Mouse (Mus musculus): ENCODE data around the gene Map3k15. TPM values are rescaled to one million over a fixed set of nuclear protein-coding genes. Genes with fewer than 3 reads are reported as not detected.

Map3k15 gene
- polyA plus RNA-seq, 1 experiment: 10.9 TPM

- H3K4me3 ChIP-seq (ENCODE audit: insufficient read depth, low read depth, low read length): no peak overlapping the region
- H3K4me1 ChIP-seq (ENCODE audit: control insufficient read depth, insufficient read depth, low read length): no peaks in the 10 kb centered on the region
- no peak overlapping the region for H3K27ac ChIP-seq (ENCODE audit: insufficient read depth, low read depth, low read length)
- no peak for TF ChIP-seq CTCF (conservative IDR thresholded peaks at IDR 0.05; ENCODE audit: insufficient read depth, insufficient read length, low read depth, low read length)
- no peak for TF ChIP-seq POLR2A (IDR thresholded peaks at IDR 0.05; ENCODE audit: low read depth, low read length)
- no peaks in the 10 kb centered on the region for H3K27me3 ChIP-seq (replicated peaks; ENCODE audit: control insufficient read depth, insufficient read depth, low read length)
- no peaks in the 10 kb centered on the region for H3K36me3 ChIP-seq (ENCODE audit: control insufficient read depth, insufficient read depth, low read length)
- WGBS: 23% methylated on average over 4 of the region's 4 CpGs
- DNase-seq: peak; percentile 72
These were observed 25.0 kb upstream of the Map3k15 start for GRCm38 (mm10) chrX:159963273-159963672.

- Histone ChIP-seq H3K27me3 (replicated peaks; ENCODE audit: control insufficient read depth, insufficient read depth, low read length) (no peaks in the 10 kb centered on the region), H3K4me1 (ENCODE audit: control insufficient read depth, insufficient read depth, low read length) (no peaks in the 10 kb centered on the region), H3K27ac (ENCODE audit: insufficient read depth, low read depth, low read length) (no peak overlapping the region), H3K36me3 (ENCODE audit: control insufficient read depth, insufficient read depth, low read length) (no peaks in the 10 kb centered on the region), H3K4me3 (ENCODE audit: insufficient read depth, low read depth, low read length) (no peak overlapping the region)
- TF ChIP-seq CTCF (conservative IDR thresholded peaks at IDR 0.05; ENCODE audit: insufficient read depth, insufficient read length, low read depth, low read length) (no peak), POLR2A (IDR thresholded peaks at IDR 0.05; ENCODE audit: low read depth, low read length) (no peak)
- WGBS: 97% methylated on average over 9 of the region's 9 CpGs
- DNase-seq: no peak
These were observed 24.3 kb upstream of the Map3k15 start for GRCm38 (mm10) chrX:159963925-159964324.

- TF ChIP-seq POLR2A (IDR thresholded peaks at IDR 0.05; ENCODE audit: low read depth, low read length): no peak
These were observed 19.2 kb upstream of the Map3k15 start for GRCm38 (mm10) chrX:159969025-159969424.

GRCm38 (mm10) chrX:159971091-159971779 lies 17.0 kb upstream of the Map3k15 start:
- Histone ChIP-seq H3K27me3 (replicated peaks; ENCODE audit: control insufficient read depth, insufficient read depth, low read length) (no peaks in the 10 kb centered on the region), H3K27ac (ENCODE audit: insufficient read depth, low read depth, low read length) (0 out of 2 replicates have a peak overlapping the region, but pooled peaks have one; percentile 78), H3K4me1 (ENCODE audit: control insufficient read depth, insufficient read depth, low read length) (0 out of 2 replicates have a peak, but pooled peaks cover 4% of the 10 kb centered on the region), H3K4me3 (ENCODE audit: insufficient read depth, low read depth, low read length) (no peak overlapping the region), H3K36me3 (ENCODE audit: control insufficient read depth, insufficient read depth, low read length) (no peaks in the 10 kb centered on the region)
- DNase-seq: peak; percentile 75
- WGBS: 32% methylated on average over 3 of the region's 3 CpGs
- no peak for TF ChIP-seq POLR2A (IDR thresholded peaks at IDR 0.05; ENCODE audit: low read depth, low read length)
- TF ChIP-seq CTCF (conservative IDR thresholded peaks at IDR 0.05; ENCODE audit: insufficient read depth, insufficient read length, low read depth, low read length): no peak

More at GRCm38 (mm10) chrX:159969025-159969424, 19.2 kb upstream of the Map3k15 start:
- Histone ChIP-seq H3K27me3 (replicated peaks; ENCODE audit: control insufficient read depth, insufficient read depth, low read length) (no peaks in the 10 kb centered on the region), H3K27ac (ENCODE audit: insufficient read depth, low read depth, low read length) (no peak overlapping the region; the same call in 1 of the 2 replicates), H3K36me3 (ENCODE audit: control insufficient read depth, insufficient read depth, low read length) (no peaks in the 10 kb centered on the region), H3K4me3 (ENCODE audit: insufficient read depth, low read depth, low read length) (no peak overlapping the region), H3K4me1 (ENCODE audit: control insufficient read depth, insufficient read depth, low read length) (0 out of 2 replicates have a peak, but pooled peaks cover 4% of the 10 kb centered on the region)
- WGBS: 57% methylated on average over 2 of the region's 2 CpGs
- peak; percentile 69 for DNase-seq

GRCm38 (mm10) chrX:159973730-159974129 lies 14.5 kb upstream of the Map3k15 start:
- H3K27me3 ChIP-seq (replicated peaks; ENCODE audit: control insufficient read depth, insufficient read depth, low read length): no peaks in the 10 kb centered on the region
- 30% methylated on average over 5 of the region's 5 CpGs for WGBS
- no peak for TF ChIP-seq POLR2A (IDR thresholded peaks at IDR 0.05; ENCODE audit: low read depth, low read length)
- peak; percentile 57 for TF ChIP-seq CTCF (conservative IDR thresholded peaks at IDR 0.05; ENCODE audit: insufficient read depth, insufficient read length, low read depth, low read length)
- DNase-seq: peak; percentile 50
- H3K27ac ChIP-seq (ENCODE audit: insufficient read depth, low read depth, low read length): no peak overlapping the region
- H3K4me3 ChIP-seq (ENCODE audit: insufficient read depth, low read depth, low read length): no peak overlapping the region
- H3K4me1 ChIP-seq (ENCODE audit: control insufficient read depth, insufficient read depth, low read length): 0 out of 2 replicates have a peak, but pooled peaks cover 4% of the 10 kb centered on the region
- H3K36me3 ChIP-seq (ENCODE audit: control insufficient read depth, insufficient read depth, low read length): no peaks in the 10 kb centered on the region

- Histone ChIP-seq H3K36me3 (ENCODE audit: control insufficient read depth, insufficient read depth, low read length) (no peaks in the 10 kb centered on the region), H3K4me3 (ENCODE audit: insufficient read depth, low read depth, low read length) (no peak overlapping the region), H3K27ac (ENCODE audit: insufficient read depth, low read depth, low read length) (no peak overlapping the region), H3K27me3 (replicated peaks; ENCODE audit: control insufficient read depth, insufficient read depth, low read length) (no peaks in the 10 kb centered on the region), H3K4me1 (ENCODE audit: control insufficient read depth, insufficient read depth, low read length) (no peaks in the 10 kb centered on the region)
- DNase-seq: no peak
- WGBS: 49% methylated on average over 3 of the region's 3 CpGs
- no peak for TF ChIP-seq CTCF (conservative IDR thresholded peaks at IDR 0.05; ENCODE audit: insufficient read depth, insufficient read length, low read depth, low read length)
- TF ChIP-seq POLR2A (IDR thresholded peaks at IDR 0.05; ENCODE audit: low read depth, low read length): no peak
These were observed 12.0 kb upstream of the Map3k15 start for GRCm38 (mm10) chrX:159976243-159976642.

GRCm38 (mm10) chrX:159995808-159996207 lies 7.6 kb downstream of the Map3k15 start:
- H3K27ac ChIP-seq (ENCODE audit: insufficient read depth, low read depth, low read length): no peak overlapping the region
- H3K36me3 ChIP-seq (ENCODE audit: control insufficient read depth, insufficient read depth, low read length): no peaks in the 10 kb centered on the region
- TF ChIP-seq POLR2A (IDR thresholded peaks at IDR 0.05; ENCODE audit: low read depth, low read length) (no peak), CTCF (conservative IDR thresholded peaks at IDR 0.05; ENCODE audit: insufficient read depth, insufficient read length, low read depth, low read length) (no peak)
- no peaks in the 10 kb centered on the region for H3K4me1 ChIP-seq (ENCODE audit: control insufficient read depth, insufficient read depth, low read length)
- 85% methylated on average over 6 of the region's 6 CpGs for WGBS
- DNase-seq: no peak
- H3K27me3 ChIP-seq (replicated peaks; ENCODE audit: control insufficient read depth, insufficient read depth, low read length): no peaks in the 10 kb centered on the region
- H3K4me3 ChIP-seq (ENCODE audit: insufficient read depth, low read depth, low read length): no peak overlapping the region
